Mouse (Mus musculus): ENCODE results near the gene Tmem239.
"Not testable (repeated sequence)": the region's sequence is repeated elsewhere in the genome, so short reads cannot be mapped to it uniquely, and the experiment has no call there.

The Tmem239 gene

DNA sequence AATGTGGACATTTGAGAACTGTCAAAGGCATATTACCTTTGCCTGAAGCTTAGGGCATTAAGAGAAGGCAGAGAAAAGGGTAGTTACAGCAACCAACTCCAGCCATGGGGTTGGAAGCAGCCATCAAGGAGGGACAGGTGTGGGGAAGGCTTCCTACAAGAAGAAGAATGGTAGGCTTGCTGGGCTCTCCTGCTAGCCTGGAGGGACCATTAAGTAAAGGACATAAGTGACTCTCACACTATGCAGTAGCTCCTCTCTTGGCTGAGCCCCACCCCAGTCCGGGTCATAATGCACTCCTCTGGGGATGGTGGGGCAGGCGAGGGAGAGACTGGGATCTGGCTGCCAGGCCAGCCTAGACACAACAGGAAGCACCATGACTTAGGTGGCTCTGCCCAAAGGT lies at the start of gene Tmem239:
TSS of gene Tmem239 (plus strand) at position 301 of the 400 bp plus-strand sequence.
- no peak for DNase-seq (ENCODE audit: low spot score in 2 of 2)

DNA sequence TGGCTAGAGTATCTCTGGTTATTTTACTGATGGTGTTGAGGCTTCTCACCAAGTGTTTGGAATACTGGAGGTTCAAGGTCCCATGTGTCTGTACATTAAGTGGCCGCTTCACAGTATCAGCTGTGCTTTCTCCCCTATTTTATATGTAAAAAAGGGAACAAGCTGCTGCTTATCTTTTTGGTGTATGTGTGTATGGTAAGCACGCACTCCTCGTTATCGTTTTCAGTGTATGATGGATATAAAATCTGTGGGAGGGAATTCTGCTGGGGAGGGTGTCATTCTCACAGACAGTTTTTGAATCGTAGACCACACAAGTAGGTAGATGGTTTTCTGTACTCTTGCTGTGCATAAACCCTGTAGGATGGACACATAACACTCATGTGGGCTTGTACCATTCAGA lies 48.7 kb upstream of the Tmem239 start:
- DNase-seq (ENCODE audit: low spot score in 2 of 2) = no peak

DNA sequence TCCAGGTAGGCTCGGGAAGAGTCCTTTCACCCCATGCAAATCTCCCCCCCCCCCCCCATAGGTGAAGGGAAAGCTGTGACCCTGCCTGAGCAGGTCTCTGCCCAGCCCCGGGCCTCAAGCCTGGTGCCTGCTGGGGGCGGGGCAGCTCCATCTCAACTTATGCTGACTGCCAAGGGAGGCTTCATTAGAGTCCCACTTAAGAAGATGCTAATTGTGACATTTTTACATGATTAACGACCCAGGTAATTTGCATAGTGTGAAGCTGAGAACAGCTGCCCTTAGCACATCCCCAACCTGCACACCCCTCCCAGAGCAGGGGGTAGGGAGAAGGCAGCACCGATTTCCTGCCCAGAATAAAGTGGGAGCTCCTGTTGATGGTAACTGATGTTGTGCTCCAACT lies 47.4 kb upstream of the Tmem239 start:
- DNase-seq (ENCODE audit: low spot score in 2 of 2) = no peak

DNA sequence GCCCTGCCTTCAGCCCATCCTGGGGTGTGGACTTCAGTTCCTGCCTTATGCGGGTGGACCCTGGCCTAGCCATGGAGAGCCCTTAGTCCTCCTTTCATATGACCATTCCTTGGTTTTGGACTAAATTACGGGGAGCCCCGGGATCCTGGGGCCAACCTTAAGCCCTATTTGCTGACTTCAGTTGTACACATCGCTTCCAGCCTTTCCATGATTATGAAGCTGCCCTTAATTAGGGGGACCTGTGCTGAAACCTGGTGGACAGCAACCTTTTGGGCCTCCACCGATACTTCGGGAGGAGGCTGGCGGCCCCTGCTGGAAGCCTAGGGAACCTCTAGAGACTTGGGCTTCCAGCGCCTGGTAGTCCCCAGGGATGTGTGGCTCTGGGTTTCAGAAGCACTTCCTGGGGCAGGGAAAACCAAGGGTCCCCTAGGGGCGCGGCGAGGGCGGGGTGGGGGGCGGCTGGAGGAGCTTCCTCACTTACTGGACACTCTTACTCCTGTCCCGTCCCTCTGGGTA lies 43.7 kb upstream of the Tmem239 start:
- DNase-seq (ENCODE audit: low spot score in 2 of 2) = peak in 1 of 2 experiments; percentile 46

DNA sequence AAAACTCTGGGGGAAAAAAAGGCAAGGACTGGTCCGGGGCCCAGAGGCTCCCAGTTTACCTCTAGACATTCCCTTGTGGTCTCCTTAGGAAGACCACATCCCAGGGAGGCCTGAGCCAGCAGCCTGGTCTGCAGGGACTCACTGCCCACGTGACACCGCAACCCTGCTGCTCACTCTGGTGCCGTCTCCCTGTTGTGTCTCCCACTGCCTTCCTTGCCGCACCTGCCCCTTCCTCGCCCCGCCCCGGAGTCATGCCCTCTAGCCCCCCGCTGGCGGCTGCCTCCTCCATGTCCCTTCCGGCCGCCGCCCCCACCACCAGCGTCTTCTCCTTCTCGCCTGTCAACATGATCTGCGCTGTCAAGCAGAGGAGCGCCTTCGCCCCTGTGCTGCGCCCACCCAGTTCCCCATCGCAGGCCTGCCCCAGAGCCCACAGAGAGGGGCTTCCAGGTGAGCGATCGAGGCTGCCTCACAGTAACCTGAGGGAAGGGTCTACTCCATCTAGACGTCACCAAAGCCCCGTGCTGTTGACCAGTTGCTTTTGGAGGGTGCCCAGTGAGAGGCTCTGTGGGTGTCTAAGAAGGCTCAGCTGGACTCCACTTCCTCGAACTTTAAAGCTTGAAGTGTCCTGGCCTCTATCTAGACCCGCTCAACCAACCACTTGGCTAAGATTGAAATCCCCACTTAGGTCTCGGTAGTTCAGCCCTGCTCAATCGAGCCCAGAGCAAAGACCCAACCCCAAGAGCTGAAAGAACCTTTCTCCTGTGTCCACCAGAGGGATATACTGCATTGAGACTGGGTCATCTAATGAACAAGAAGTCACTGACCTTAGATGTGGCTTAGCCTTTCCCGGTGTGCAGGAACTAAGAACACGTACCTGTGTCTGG lies 40.8 kb upstream of the Tmem239 start:
- no peak for DNase-seq (ENCODE audit: low spot score in 2 of 2)

DNA sequence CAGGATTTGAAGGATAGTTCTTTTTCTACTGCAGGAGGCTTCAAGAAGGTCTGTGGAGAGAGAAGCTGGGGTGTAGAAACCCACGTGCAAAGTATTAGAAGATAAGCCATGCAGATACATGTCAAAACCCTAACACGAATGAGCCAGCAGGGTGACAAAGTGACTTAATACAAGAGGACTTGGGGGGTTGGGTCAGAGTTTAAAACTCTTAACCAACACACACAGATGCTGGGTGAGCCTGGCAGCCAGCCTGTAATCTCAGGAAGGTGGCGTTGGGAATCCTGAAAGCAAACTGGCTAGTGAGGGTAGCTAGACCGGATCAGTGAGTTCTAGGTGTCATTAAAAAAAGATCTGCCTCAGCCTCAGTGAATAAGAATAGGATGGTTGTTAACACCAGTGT lies 38.9 kb upstream of the Tmem239 start:
- no peak for DNase-seq (ENCODE audit: low spot score in 2 of 2)

DNA sequence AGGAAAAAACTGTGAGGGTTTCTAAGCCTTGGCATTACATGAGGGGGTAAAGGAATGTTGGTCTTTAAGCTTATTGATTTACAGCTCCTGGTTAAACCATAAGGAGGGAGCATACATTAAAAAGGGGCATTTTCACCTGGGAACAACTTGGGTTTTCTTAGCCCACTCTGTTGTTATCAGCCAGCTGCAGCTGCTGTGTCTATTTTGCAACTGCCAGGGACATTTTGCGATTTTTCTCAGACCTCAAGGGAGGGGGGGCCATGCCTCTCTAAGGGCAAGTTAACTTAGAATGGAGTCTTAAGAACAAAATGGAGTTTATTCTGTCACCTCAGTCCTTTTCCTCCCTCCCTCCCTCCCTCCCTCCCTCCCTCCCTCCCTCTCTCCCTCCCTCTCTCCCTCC lies 33.3 kb upstream of the Tmem239 start:
- DNase-seq (ENCODE audit: low spot score in 2 of 2) = not testable (repeated sequence)

DNA sequence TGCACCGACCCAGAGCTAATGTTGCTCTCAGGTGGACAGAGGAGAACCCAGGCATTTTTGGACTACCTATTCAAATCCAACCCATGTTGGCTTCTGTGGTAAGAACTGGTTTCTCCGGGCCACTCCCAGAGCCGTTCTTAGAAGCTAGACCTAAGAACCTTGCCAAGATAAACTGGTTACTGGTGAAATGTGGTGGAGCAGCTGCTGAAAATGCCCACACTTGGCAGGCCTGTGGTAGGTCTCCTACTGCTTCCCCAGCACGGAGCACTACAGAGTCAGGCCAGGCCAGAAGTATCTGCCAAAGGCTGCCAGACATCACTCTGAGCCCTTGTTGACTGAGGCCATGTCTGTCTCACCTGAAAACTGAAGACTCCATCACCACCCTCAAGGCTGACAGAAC lies 31.3 kb upstream of the Tmem239 start:
- no peak for DNase-seq (ENCODE audit: low spot score in 2 of 2)

DNA sequence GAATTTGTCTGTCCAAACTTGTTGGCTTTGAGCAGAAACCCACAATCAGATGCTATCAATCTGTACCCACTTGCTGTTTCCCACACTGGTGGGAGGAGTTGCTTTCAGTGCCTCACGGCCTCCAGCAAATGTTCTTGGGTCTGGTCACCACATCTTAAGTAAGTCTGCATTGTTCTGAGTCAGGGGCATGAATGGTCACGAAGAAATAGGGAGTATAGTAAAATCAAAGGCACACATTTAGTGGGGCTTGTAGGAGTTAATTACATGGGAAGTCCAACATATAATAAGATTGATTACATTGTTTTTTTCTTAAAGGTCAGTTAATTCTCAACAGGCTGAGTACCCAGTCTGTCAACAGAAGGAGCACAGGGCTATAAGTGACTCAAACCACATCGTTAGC lies 23.1 kb upstream of the Tmem239 start:
- no peak for DNase-seq (ENCODE audit: low spot score in 2 of 2)

DNA sequence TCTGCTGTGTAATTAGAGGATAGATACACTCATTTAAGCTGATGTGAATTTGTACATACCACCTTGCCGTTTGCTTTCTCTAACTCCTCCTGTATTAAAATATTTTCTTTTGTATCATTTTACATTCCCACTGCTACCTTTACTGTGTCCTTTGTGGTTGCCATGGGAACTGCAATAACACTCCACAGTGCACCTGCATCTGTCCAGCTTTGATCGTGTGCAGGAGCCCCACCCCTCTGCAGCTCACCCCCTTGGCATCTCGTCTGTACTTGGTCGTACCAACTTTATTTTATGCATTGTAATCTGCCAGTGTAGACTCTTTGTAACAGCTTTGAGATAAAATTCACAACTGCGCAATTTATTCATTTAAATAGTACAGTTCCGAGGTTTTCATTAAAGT lies 22.4 kb upstream of the Tmem239 start:
- DNase-seq (ENCODE audit: low spot score in 2 of 2) = no peak

DNA sequence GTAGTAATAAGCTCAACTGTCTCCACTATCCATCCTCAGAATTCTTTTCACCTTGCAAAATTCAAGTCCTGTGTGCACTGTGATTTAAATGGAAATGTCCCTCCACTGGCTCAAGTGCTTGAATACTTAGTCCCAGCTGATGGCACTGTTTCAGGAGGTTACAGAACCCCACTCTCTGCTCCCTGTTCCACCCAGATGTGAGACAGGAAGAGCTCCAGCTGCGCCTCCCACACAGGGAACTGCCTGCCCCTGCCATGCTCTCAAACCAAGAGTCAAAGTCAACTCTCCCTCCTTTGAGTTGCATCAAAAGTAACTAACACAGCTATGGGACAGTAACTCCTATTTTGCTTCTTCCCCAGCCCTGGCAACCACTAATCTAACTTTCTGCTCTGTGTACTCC lies 20.1 kb upstream of the Tmem239 start:
- DNase-seq (ENCODE audit: low spot score in 2 of 2) = no peak

DNA sequence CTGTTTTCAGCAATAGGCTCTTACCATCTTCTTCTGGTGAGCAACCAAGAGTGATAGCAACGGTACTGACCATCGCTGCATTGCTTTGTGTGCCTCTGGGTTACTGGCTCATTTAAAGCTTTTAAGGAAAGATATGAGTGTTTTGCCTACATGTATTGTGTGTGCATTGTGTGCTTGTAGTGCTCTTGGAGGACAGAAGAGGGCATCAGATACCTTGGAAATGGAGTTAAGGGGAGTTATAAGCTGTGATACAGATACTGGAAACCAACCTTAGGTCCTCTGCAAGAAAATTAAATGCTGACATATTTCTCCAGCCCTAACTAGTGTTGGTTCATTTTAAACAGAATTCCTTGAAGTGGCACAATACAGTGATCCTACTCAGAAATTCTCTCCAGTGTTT lies 17.5 kb upstream of the Tmem239 start:
- DNase-seq (ENCODE audit: low spot score in 2 of 2) = no peak

DNA sequence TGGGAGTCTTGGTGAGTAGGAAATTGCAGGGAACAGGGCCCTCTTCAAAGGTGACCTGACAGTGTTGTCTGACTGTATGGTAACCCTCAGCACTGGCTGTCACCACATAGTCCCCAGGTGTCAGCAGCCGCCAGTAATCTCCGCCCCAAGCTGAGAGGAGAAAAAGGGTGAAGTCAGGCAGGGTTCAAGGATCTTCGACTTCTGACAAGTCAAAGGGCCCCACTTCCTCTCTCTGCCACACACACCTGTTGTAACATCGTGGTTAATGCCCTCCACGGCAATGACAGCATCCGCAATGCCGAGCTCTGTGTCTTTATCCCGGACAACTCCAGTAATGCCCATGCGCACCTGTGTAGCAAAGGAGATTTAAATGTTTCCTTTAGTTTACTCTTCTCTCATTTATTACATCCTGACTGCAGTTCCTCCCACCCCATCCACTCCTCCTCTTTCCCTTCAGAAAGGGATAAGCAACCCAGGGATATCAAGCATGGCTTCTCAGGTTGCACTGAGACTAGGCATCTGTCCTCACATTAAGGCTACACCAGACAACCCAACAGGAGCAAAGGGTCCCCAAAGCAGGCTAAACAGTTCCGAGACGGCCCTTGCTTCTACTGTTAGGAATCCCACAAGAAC lies 15.2 kb upstream of the Tmem239 start:
- DNase-seq (ENCODE audit: low spot score in 2 of 2) = no peak

DNA sequence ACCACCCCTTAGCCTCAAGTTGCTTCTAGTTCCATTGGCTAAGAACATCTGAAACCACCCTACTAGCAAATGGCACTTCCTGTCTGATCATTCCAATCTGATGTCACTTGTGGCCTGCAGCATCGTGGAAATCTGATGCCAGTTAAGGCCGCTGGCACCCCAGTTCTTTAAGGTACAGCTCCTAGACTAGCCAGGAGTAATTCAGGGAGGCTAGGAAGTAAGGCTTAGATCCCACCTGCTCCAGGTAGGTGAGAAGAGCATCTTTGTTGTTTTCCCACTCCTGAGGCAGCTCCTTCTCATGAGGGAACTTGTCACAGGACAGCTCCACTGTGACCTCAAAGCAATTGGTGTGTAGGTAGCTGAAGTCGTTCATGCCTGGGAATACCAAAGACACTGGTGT lies 13.4 kb upstream of the Tmem239 start:
- DNase-seq (ENCODE audit: low spot score in 2 of 2) = no peak

DNA sequence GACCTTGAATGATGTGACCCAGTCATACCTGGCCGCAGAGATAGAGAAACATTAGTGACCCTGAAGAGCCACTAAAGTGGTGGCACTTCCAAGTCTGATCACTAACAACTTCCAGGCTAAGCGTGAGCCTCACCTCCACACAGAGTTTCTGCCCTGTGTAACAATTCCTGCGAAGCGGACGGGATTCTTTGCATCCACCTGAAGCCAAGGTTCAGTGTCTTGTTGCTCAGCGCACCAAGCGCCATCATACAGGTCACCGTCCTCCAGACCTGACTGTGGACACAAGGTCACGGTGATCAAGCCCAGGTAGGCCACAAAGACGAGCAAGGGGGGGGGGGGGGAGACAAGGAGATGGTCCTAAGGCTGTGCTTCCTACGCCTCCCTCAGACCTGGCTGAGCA lies 10.6 kb upstream of the Tmem239 start:
- no peak for DNase-seq (ENCODE audit: low spot score in 2 of 2)

DNA sequence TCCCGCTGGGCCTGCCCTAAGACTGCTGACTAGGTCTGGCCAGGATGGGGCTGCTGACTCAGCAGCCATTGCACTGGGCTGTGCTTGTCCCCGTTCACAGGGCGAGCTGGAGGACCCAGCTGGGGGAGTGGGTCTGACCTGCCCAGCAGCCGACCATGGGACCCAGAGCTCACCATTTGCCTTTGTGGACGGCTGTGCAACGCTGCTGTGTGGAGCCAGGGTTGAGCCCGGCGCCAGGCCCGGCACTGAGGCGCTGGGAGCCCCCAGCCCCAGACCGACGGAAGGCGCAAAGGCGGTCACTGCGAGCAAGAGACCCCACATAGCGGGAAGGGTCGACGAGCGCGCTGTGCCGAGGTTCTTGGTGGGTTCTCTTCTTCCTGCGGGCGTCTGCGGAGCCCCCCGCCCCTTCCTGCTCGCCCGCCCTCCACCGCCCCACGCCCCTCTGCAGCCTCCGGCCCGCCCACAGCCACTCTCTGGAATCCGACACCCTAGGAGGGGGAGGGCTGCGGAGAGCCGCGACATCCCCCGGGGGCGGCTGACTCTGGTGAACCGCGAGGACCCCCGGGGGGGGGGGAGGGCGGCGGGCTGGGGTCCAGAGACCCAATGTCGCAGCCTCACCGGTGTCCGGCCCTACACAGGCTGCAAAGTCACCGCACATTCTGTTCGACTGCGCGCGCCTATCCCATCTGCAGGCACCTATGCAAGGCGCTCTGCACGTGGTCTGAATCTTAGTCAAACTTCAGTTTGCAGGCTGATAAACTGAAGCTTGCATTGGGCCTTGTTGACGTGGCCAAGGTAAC lies 8.9 kb upstream of the Tmem239 start, which contains the start of gene Cpxm1:
TSS of gene Cpxm1 (minus strand) at position 389 of the 800 bp plus-strand sequence.
- DNase-seq (ENCODE audit: low spot score in 2 of 2) = no peak

DNA sequence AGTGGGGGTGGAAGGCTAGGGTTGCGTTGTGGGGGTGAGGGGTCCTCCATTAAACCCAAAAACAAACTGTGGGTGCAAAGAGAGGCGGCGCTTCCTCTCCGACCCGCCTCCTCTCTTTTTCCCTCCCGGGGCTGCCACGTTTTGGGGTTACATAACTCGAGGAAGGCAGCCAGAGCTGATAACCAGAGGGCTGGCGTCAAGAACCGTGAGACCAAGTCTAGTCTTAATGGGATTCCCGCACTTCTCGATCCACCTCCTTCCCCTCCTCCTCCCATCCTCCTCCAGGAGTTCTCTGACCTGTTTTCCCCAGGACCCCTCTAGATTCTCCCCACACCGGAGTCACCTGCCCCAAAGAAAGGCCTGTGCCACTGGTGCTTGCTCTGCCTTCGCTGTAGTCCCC lies 8.2 kb upstream of the Tmem239 start:
- DNase-seq (ENCODE audit: low spot score in 2 of 2) = no peak

DNA sequence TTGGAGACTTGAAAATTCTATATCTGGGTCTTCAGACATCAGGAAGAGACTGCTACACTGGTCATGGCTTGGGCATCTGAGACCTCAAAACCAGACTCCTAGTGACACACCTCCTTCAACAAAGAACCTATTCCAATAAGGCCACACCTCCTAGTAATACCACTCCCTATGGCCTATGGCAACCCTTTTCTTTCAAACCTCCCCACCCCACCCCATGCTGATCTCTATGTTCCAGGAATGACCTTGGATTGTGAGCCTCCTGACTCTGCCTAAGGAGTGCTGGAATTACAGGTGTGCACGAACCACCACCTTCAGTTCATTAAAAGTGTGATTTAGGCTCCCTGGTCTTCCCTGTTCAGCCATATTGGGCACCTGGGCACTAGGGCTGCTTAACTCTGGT lies 6.2 kb upstream of the Tmem239 start:
- no peak for DNase-seq (ENCODE audit: low spot score in 2 of 2)

DNA sequence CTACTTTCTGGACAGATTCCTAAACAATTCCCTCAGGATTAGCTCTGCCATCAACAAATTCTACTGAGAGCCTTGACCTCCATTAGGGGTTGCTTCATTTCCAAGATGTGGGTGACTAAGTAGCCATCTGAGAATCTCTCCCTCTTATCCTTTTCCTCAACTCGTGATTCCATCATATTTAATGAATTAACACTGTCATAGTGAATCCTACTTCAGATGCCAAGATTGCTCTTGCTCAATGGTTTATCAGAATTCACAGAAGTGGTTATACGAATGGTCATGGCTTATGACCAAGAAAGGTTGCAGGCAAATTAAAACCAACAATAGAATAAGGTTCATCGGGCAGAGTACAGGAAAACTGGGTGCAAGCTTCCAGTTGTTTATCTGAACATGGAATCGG lies 4.4 kb upstream of the Tmem239 start:
- no peak for DNase-seq (ENCODE audit: low spot score in 2 of 2)

DNA sequence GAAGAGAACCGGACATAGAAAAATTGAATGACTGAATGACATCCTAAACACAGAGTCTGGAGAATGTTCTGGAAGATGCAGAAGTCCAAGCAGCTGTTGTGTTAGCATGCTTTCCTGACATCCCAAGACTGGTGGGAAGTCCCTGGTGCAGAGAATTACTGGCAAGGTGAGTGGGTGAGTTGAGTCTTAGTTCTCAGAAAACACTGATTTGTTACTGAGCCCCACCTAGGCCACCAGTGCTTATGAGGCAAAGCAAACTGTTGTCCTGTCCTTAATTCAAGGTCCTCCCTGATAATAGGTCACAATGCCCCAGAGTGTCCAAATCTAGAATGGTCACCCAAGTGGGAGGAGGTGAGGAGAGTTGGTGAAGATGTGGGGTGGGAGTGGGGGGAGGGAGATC lies 1.3 kb upstream of the Tmem239 start, which contains the start of the genes Gm28372 and 1700020A23Rik:
TSS of gene Gm28372 (plus strand) at position 301 of the 400 bp plus-strand sequence.
TSS of gene 1700020A23Rik (plus strand) at position 321 of the 400 bp plus-strand sequence.
- no peak for DNase-seq (ENCODE audit: low spot score in 2 of 2)

DNA sequence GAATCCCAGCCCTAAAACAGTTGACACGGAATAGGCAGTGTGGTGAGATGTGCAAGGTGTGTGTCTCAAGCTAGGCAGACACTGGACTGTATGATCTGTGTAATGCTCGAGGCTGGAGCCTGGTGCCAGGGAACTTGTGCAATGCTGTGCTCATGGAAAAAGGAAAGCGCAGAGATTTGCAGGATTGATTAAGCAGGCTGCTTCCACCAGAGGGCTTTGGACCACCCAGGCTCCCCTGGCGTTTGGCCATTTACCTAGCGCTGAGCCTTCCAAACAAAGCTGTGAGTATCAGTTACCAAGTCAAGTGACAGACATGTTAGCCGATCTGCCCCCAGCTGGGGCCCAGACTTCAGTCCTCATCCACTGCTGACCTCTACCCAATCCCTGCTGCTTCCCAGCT lies 1.9 kb downstream of the Tmem239 start:
- no peak for DNase-seq (ENCODE audit: low spot score in 2 of 2)

Measured in frontal cortex, postnatal 14 days (tissue).